Mouse (Mus musculus): ENCODE measurements around the gene Alox12.

DNA sequence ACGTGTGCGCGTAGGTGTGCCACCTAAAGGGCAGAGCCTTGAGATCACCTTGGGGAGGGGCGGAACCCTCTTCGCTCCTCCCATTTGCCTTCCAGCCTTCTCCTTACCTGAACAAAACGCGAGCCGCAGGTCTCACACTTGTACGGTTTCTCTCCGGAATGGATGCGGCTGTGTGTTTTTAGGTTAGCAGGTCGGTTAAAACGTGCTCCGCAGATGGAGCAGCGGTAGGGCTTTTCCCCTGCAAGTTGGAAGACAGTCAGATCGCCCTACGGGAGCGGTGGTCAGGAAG lies 28.6 kb downstream of the Alox12 start:
- TF ChIP-seq CTCF (IDR thresholded peaks at IDR 0.05; ENCODE audit: control insufficient read depth, insufficient read depth, low read length) (no peak), POLR2A (IDR thresholded peaks at IDR 0.05; ENCODE audit: borderline replicate concordance, control insufficient read depth, low read depth, low read length) (no peak)
